Mouse (Mus musculus): ENCODE results near the gene Prpf4b. TPM values are rescaled to one million over a fixed set of nuclear protein-coding genes. Genes with fewer than 3 reads are reported as not detected.
"Not testable (repeated sequence)": the region's sequence is repeated elsewhere in the genome, so short reads cannot be mapped to it uniquely, and the experiment has no call there.

Prpf4b gene
- total RNA-seq, 2 experiments from 2014 or later: 23.1 to 25.7 TPM

- no peak for DNase-seq (ENCODE audit: low spot score)
Measured at GRCm38 (mm10) chr13:34934931-34935644, 60.0 kb downstream of the Prpf4b start.

GRCm38 (mm10) chr13:34942370-34942769, 67.3 kb downstream of the Prpf4b start:
- no peak for DNase-seq (ENCODE audit: low spot score)

- DNase-seq (ENCODE audit: low spot score): not testable (repeated sequence)
Measured at GRCm38 (mm10) chr13:34951437-34951836, 76.3 kb downstream of the Prpf4b start.

Other genes with a start within 250 kb of the Prpf4b start
- 1 to 10 TPM; 4.6 to 7.2 TPM for gene Pxdc1, start 221.8 kb upstream of the Prpf4b start, total RNA-seq (2021)
- not detected for gene Fam50b, start 140.5 kb upstream of the Prpf4b start, total RNA-seq (2021)
- gene Fam217a, start 49.0 kb downstream of the Prpf4b start, total RNA-seq (2021): not detected
- gene 4933417A18Rik, start 49.1 kb downstream of the Prpf4b start, total RNA-seq (2021): not detected
- under 1 TPM; 0.66 to 0.83 TPM for gene Eci3, start 88.5 kb downstream of the Prpf4b start, total RNA-seq (2021)
- gene Eci2, start 151.8 kb downstream of the Prpf4b start, total RNA-seq (2021): 10 to 100 TPM; 81.3 to 81.5 TPM

Measured in gastrocnemius, adult 18-20 months (tissue).